Mouse (Mus musculus): Measurements from ENCODE around the gene Emid1.
"Not testable (repeated sequence)": the region's sequence is repeated elsewhere in the genome, so short reads cannot be mapped to it uniquely, and the experiment has no call there.

The Emid1 gene

DNA sequence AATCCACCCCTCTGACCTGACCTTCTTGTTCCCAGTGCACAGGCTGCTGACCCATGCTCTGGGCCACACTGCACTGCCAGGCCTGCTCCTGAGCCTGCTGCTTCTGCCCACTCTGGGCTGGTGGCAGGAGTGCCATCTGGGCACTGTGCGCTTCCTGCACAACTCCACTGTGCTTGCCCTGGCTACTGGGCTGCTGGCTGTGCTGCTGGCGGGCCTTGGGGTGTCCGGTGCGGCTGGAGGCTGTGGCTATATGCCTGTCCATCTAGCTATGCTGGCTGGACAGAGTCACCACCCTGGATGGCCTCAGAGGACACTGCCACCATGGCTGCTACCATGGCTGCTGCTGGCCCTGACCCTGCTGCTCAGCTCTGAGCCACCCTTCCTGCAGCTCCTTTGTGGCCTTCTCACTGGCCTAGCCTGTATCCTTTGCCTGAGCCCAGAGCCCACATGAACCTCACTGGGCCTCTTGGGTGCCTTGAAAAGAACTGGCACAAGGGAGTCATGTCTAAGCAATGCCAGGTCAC is 48.0 kb downstream of the Emid1 start:
- DNase-seq (ENCODE audit: low spot score), result no peak

DNA sequence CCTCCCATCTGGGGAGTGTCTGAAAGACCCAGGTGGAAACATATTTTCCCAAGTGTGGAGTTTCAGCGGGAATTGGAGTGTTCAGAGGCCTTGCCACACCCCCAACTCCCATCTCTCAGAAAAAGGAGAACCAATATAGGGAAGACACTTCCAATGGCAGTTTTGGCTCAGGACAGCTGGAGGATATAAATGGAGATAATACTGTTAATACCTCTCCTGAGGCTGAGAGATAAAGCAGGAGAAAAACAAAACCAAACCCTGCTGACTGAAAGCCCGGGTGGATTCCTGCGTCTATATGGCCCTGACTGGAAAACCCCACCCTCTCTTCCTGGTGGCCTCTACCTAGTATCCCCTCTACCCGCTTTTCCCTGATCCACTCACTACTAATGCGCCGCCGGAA is 49.7 kb downstream of the Emid1 start:
- no peak for DNase-seq (ENCODE audit: low spot score)

DNA sequence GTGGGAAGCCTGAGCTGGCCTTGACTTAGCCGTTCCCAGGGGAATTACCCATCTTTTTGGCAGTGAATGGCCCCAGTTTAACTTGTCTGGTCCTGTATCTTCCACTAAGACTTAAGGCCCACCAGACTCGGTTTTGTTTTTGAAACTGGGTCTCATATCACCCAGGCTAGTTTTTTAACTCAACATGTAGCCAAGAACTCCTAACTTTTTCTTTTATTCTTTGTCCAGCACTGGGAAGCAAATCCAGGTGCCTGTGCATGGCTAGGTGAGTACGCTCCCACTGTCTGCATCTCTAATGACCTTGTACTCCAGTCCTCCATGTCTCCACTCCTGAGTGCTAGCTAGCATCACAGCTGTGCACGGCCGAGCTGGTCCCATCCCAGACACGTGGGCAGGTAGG is 50.4 kb downstream of the Emid1 start:
- no peak for DNase-seq (ENCODE audit: low spot score)

DNA sequence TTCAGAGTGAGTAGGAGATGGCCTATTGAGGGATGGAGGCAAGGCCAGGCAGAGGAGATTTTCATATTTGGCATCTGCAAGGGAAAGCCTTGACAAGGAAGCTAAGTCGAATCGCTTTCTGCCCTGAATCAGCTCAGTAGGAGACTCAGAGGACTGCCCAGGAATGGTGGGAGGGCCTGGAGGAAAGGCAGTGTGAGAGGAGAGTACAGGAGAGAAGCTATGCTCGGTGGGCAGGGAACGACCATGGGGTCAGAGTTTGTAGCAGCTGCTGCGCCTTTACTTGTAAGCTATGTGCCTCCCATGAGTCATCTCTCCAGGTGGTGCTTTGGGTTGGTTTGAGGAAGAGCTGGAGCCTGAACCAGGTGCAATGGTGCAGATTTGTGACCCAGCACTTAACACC is 51.3 kb downstream of the Emid1 start:
- DNase-seq (ENCODE audit: low spot score), result no peak

DNA sequence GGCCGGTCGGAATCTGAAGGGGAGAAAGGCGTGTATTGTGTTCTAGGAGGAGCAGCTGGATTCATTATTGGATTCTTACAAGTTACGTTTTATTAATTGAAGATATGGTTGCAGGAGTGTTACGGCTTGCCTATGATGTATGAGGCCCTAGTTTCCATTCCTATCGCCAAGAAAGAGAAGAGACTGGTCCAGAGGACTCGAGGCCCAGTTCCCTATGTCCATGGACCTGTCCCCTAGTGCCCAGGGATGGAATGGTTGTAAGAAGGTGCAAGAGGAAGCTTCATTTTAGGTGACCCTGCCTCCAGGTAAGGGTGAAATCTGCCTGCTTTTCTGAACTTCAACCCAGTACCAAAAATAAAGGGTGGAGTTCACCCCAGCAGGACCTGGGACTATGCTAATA is 51.8 kb downstream of the Emid1 start:
- no peak for DNase-seq (ENCODE audit: low spot score)

DNA sequence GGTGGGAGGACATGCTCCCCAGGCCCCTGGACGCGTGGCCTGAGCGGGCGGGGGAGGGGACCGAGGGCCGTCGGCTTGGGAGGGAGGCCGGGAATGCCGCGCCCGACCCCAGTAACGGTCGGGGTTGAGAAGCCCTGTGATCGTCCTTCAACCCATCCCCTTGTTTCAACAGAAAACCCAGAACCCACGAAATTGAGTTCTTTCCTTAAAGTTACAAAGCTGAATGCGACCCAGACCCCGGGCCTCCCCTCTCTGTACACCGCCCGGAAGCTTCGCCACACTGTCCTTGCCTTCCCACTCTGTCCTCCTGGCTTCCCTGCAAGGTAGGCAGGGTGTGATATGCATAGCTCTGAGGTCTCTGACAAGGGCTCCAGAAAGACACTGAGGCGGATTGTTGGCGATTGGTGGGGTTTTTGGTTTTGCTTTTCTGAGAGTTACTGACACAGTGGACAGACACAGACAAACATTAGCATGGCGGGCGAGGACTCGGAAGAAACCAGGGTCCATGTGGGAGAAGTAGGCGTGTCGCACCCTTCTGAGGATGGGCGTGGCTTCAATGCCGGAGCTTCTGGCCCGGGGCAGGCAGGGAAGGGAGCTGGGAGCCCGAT is 52.4 kb downstream of the Emid1 start:
- peak; percentile 90 for DNase-seq (ENCODE audit: low spot score)

DNA sequence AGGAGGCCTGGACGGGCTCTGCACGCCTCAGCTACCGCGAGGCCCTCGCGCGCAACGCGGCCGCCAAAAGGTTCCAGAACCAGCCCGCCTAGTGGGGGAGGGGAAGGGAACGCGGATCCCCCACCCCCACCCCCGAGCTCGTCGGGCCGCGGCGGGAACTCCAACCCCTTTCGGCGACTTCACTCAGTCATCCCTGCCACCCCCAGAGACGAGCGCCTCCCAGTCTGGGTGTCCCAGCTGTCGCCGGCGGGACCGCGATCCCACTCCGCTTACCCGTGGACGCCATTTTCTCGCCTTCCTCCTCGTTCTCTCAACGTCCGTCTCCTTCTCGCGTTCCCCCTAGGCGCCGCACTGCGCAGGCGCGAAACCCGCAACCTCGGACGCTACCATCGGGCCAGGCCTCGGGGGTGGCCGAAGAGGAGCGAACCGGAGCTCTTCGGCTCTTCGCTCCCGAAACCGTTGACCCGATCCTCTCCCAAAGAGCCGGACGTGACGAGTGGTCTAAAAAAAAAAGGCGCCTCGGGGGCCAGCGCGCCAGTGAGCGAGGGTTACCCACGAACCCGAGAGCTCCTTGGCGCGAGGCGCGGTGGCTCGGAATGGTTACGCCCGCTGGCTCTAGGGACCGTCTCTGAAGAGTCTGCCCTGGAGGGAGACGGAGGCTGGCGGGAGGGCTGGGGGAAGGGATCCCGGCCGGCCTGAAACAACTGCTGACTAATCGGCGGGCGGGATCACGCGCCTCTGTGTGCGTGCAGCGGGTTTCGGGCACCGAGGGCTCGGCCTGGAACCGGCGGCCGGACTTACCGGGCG is 53.1 kb downstream of the Emid1 start, which contains the start of the genes Rhbdd3 and Ewsr1:
TSS of gene Rhbdd3 (plus strand) at position 191 of the 807 bp plus-strand sequence.
TSS of gene Ewsr1 (minus strand) at position 531 of the 807 bp plus-strand sequence.
- peak; percentile 99 for DNase-seq (ENCODE audit: low spot score)

DNA sequence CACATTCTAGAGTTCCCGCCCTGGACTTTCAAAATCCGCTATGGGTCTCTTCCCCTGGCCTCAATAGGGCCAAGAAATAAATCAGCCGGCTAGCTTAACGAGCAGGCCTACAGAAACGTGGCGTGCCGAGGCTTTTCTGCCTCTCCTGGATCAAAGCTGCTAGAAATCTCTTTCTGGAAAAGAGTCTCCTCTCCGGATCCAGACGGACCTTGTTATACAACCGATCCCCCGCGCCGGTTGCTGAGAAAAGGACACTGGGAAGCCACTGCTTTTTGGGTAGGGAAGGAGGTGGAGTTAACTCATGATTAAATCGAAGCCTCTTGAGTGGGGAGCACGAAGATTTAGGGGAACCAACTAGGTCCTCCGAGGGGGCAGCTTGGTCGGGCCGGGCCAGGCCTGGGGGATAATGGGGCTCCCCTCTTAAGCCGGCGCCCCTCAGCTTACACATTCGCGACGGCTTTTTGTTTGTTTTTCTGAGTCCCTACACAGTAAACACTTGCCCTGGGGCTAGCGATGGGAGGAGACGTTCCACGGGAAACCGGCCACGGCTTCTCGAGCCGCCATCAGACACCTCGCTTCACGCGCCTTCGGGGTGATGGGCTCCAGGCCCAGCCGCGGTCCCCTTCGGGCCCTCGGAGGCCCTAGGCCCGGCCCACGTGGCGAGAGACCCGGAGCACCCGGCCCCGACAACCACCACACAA is 53.9 kb downstream of the Emid1 start:
- peak; percentile 58 for DNase-seq (ENCODE audit: low spot score)

DNA sequence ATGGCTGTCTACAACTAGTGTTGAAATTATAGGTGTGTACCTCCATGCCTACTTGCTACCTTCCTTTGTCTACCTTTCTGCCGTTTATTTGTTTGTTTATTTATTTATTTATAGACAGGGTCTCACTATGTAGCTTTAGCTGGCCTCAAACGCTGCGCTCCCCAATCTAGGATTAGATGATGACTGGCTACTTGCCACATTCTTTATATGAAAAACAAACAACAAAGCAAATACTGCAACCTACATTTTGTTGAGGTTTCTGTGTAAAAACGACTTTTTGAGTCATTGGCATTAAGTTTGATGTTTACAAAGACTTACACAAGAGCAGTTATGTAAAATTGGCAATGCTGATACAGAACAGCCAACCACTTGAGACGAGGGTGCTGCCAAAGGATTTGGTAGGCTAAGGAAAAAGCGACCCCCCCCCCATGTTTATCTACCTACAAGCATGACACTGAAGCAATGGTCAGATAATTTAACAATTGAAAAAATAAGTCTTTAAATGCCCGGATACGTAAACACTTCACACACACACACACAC is 55.5 kb downstream of the Emid1 start:
- no peak for DNase-seq (ENCODE audit: low spot score)

DNA sequence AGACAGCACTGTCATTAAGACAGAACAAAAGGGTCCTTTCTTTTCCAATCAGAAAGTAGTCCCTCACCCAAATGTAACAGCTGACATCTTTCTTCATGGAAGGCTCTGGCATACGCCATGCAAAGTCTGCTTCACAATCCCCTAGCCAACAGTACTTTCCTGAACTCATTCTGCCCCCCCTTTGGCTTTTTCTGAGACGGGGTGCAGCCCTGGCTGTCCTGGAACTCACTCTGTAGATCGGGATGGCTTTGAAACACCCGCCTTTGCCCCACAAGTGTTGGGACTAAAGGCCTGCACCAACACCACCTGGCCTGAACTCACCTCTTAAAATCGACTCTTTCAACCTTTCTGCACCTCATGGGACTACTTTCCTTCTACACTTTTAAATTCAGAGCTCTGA is 56.2 kb downstream of the Emid1 start:
- DNase-seq (ENCODE audit: low spot score), result no peak

DNA sequence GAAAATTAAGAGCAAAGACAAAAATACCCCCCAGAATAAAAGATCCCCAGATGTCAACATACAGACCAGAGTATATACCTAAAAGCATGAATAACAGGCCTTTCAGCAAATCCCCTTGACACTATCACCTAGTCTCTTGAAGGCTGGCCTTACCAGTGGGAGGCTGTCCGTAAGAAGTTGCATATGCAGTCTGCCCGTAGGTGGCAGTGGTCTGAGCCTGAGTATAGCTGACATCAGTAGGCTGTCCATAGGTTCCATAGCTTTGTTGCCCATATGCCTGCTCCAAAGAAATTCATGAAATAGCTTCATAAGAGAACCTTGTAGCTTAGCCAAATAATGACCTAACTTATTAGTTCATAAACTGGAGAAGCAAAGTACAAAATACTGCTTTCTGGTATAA is 60.4 kb downstream of the Emid1 start:
- DNase-seq (ENCODE audit: low spot score), result no peak

DNA sequence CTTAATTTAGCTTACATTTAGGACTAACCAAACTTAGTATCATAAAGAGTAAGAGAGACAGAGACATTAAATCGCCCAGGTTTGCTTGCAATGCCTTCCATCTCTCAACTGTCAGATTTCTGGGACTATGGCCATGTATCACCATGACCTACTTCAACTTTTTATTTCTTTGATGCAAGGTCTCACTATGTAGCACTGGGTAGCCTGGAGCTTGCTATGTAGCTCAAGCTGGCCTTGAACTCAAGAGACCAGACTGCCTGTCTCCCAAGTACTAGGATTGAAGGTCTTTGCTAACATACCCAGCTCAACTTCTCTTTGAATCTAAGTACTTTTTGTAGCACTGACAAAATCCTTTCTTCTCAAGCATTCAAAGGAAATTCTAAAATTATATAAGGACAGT is 62.9 kb downstream of the Emid1 start:
- DNase-seq (ENCODE audit: low spot score), result no peak

DNA sequence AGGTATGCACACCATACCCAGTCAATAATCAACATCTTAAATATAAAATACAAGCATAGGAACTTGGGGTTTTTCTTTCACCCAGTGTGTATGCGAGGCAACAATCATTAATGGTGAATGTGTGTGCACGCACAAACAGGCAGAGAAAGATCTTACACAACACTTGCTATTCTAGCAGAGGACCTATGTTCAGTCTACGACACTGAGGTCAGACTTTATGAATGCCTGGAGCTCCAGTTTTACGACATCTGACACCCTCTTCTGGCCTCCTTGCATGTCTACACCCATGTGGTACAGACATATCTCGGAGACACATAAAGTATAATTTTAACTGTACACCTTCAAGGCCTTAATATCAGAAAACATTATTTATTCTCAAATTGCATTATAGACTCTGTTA is 75.2 kb downstream of the Emid1 start:
- DNase-seq (ENCODE audit: low spot score), result not testable (repeated sequence)

DNA sequence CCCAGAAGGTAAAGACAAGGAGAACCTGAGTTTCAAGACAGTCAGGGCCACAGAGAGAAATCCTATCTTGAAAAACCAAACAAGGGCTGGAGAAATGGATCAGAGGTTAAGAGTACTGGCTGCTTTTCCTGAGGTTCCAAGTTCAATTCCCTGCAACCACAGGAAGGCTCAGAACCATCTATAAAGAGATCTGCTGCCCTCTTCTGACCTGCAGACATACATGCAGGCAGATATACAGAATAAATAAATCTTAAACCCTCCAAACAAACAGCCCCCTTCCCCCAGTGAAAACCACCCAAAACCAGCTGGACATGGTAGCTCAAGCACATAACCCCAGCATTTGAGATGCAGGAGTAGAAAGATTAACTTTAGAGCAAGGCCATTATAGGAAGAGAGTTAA is 76.3 kb downstream of the Emid1 start:
- DNase-seq (ENCODE audit: low spot score), result no peak

DNA sequence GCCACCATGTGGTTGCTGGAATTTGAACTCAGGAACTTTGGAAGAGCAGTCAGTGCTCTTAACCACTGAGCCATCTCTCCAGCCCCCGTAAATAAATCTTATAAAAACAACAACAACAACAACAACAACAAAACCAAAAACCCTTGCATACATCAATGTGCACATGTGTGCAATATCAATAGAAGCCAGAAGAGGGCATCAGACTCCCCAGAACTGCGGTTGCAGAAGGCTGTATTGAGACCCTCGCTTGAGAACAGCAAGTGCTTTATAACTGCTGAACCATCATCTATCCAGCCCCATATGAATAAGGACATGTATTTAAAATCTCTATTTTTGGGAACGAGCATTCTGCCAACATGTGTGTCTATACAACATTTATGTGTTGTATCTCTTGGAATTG is 77.2 kb downstream of the Emid1 start:
- no peak for DNase-seq (ENCODE audit: low spot score)

DNA sequence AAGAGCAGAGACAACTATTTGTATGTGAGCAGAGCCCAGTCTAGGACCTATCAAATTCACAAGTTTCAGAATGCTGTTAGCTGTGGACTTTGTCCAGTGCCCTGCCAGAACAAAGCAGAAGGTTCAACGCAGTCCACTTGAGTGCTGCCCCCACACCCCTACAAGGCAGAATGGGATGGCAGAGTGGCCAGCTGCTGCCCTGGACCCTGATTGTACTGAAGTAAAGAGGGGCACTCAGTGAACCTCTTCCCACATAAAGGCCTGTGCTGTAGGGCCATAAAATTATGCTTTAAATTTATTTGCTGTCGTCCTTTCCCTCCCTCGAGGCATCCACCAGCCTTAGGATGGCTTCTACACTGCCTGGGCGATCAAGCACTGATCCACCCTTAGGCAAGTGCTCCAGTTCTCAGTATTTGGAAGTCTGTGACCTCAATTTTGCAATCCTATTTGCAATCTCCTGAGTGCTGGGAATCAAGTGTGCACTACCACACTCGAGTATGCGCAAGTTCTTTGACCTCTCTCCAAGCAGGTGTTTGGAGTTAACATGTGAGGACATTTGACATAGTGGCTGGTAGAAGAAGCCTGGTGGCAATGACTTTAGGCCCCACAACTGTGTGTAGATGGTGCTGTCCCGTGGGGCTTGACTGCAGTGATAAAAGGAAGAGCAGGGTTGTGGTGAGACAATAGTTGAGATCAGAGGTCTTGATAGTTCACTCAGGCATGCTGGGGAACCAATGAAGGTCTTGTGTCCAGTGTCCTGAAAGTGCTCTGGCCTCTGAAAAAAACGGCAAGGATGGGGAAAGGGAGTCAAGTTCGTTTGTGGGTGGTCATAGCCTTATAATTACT is 83.7 kb downstream of the Emid1 start:
- no peak for DNase-seq (ENCODE audit: low spot score)

DNA sequence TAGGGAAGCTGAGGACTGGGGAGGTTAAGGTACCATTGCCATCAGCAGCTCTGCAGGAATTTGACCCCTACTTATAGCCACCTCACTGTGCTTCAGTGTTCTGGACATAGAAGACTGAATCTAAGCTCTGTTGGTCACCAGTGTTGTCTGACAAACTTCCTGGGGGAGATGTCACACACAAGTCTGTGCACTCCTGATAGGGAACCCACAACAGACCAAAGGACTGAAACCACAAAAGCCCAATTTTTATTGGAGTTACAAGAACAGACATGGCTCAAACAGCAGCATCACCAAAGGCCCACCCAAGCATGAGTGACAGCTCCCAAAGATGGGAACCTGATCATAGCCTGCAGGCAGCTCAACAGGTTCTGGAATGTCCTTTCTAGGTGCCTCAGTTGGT is 85.0 kb downstream of the Emid1 start:
- DNase-seq (ENCODE audit: low spot score), result no peak

DNA sequence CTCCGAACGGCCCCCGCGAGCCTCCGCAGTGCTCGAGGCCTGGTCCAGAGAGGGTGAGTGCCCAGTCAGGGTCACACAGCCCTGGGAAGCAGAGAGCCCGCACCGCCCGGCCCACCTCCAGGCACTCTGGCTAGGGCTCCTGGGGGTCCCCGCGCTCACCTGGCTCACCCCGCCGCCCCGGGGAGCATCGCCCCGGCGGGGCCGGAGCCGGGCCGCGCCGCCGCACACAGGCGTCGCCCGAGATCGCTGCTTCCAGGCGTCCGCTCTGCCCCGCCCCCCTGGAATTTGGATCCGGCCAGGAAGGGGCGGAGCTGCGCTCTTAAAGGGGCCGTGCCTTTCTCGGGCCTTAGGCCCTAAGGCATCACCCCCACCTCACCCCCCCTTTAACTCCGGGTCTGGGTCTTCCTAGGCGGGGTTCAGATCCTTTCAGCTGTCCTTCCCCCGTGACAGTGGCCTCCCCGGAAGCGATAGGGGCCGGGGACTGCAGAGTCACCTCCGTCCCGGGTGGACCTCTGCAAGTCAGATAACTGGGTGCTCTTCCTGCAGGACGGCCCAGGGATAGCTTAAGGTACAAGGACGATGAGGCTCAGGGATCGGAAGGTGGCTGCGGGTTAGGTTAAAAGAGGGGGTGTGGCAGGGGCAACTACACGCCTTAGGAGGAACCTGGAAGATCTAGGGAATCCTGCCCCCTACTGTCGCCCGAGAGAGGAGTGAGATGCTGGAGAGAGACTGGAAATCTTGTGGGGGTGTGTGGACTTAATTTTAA is 86.8 kb downstream of the Emid1 start, which contains the start of gene Gas2l1:
TSS of gene Gas2l1 (minus strand) at position 272 of the 766 bp plus-strand sequence.
- peak; percentile 97 for DNase-seq (ENCODE audit: low spot score)

DNA sequence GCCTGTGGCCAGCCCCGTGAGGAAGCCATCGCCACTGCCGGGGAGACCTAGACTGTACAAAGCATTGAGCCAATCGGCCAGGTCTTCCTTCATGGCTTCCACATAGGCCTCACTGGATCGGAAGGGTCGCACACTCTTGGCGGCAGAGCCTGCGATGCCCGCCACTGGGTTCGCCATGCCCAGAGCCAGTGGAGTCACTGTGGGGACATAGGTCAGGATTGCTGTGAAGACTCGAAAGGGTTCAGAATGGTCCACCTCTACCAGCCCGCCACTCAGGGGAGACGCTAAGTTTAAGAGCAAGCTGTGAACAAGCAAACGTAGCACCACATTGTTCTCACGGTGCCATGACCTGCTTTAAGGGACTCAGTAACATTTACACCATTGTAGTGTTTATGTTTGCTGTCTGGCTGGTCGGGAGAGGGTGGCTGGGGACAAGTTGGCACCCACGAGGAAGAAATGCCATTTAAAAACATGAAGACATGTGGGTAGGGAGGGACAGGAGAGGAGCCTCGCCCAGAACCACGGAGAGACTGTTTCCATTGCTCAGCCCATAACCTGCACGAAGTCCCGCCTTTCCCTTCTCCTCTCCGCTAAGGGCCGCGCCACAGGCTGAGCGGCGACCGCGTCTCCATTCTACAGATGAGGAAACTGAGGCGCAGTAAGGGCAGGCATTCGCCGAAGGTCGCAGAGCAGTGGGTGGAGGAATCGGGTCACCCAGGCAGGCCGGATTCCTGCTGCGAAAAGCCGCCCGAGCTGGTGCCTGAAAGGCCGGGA is 87.6 kb downstream of the Emid1 start:
- DNase-seq (ENCODE audit: low spot score), result no peak

Measured in testis, postnatal 10 days (tissue).